Comparison of ENCODE assay signal across 8 mouse cellular contexts in genomic region chrX:13846653-13847501, GRCm38 (mm10). TPM values are rescaled to one million over a fixed set of nuclear protein-coding genes. Genes with fewer than 3 reads are reported as not detected.
DNase-seq lines count a peak whose midpoint lies in the region; ATAC-seq and TF ChIP-seq lines count a peak whose summit lies in the region.

No protein-coding gene starts in this region.

- H3K4me3 ChIP-seq in lung, embryonic 16.5 days (ENCODE audit: low read length) = peak overlapping the region; percentile 70
- peak overlapping the region; percentile 74 for H3K4me3 ChIP-seq in thymus, adult 2 months (ENCODE audit: control insufficient read depth, insufficient read depth, low read length)

- DNase-seq in Muller cell, postnatal 12 days (ENCODE audit: inconsistent ontology term) = peak; percentile 97
- DNase-seq in cerebellum, adult 9-10 months = peak; percentile 89
- peak; percentile 88 for DNase-seq in forelimb bud, embryonic 11.5 days (ENCODE audit: low read depth, low spot score)
- peak; percentile 43 for DNase-seq in layer of hippocampus, adult 9-10 months (ENCODE audit: low spot score)
- peak; percentile 88 for DNase-seq in ovary, adult 18-20 months (ENCODE audit: low spot score)
- peak; percentile 83 for DNase-seq in thymus, adult 2 months

- 0 out of 2 replicates have a peak, but pooled peaks have one; percentile 30 for TF ChIP-seq POLR2A in thymus, adult 2 months (IDR thresholded peaks at IDR 0.05; ENCODE audit: control insufficient read depth, extremely low read depth, insufficient read depth, low read length, poor library complexity)

- H3K4me2 ChIP-seq in lung, embryonic 16.5 days (ENCODE audit: low read depth, low read length) = peak overlapping the region; percentile 63

- H3K27me3 ChIP-seq in lung, embryonic 16.5 days (ENCODE audit: control insufficient read depth, insufficient read depth, low read depth, low read length) = no peaks in the 10 kb centered on the region
- no peaks in the 10 kb centered on the region for H3K27me3 ChIP-seq in thymus, adult 2 months (ENCODE audit: control insufficient read depth, insufficient read depth, low read length)

- peak; percentile 41; the same call in 1 of the 2 replicates for TF ChIP-seq CTCF in thymus, adult 2 months (IDR thresholded peaks at IDR 0.05; ENCODE audit: borderline replicate concordance, control insufficient read depth, extremely low read depth, insufficient read depth, low read length, poor library complexity)

- H3K9me3 ChIP-seq in lung, embryonic 16.5 days (ENCODE audit: control insufficient read depth, low read length) = no peaks in the 10 kb centered on the region

- no peaks in the 10 kb centered on the region for H3K4me1 ChIP-seq in lung, embryonic 16.5 days (replicated peaks; ENCODE audit: control insufficient read depth, insufficient read depth, low read length)
- peaks cover 6% of the 10 kb centered on the region for H3K4me1 ChIP-seq in thymus, adult 2 months (replicated peaks; ENCODE audit: control insufficient read depth, insufficient read depth, low read length)

- no peaks in the 10 kb centered on the region for H3K36me3 ChIP-seq in lung, embryonic 16.5 days (ENCODE audit: control insufficient read depth, insufficient read depth, low read length)
- no peaks in the 10 kb centered on the region for H3K36me3 ChIP-seq in thymus, adult 2 months (ENCODE audit: control insufficient read depth, insufficient read depth, low read length)

- 13% methylated on average over 48 of the region's 59 CpGs for WGBS in lung, embryonic 16.5 days
- 3% methylated on average over 32 of the region's 59 CpGs for WGBS in thymus, adult 2 months

- peak overlapping the region; percentile 89 for H3K27ac ChIP-seq in lung, embryonic 16.5 days (ENCODE audit: low read length)
- H3K27ac ChIP-seq in thymus, adult 2 months (ENCODE audit: control insufficient read depth, insufficient read depth, low read length) = no peak overlapping the region

- H3K9ac ChIP-seq in lung, embryonic 16.5 days (ENCODE audit: low read length) = peak overlapping the region; percentile 80

- ATAC-seq in hematopoietic stem cell, adult 5-6 weeks (replicated peaks in 1 of 2; ENCODE audit: insufficient read depth in 1 of 2, low FRiP score in 2 of 2, low TSS enrichment in 1 of 2, low read depth in 1 of 2, poor library complexity in 2 of 2, severe bottlenecking in 2 of 2) = peak; percentile 88 to 93
- ATAC-seq in lung, embryonic 16.5 days (ENCODE audit: low read depth) = peak; percentile 95

RNA-seq across cellular contexts. Expression of gene Cask, which starts 4.3 kb away (rescaled TPM):
- total RNA-seq in hematopoietic stem cell, adult 5-6 weeks (2017) = 6.8 and 14.1 TPM in 2 replicates
- polyA plus RNA-seq in lung, embryonic 16.5 days (2015; fragmentation: Nextera tagmentation; extraction: Ambion mirVana) = 12.3 and 12.7 TPM in 2 replicates
- polyA plus RNA-seq in thymus, adult 2 months (2012; rRNA removed) = 1.3 and 1.9 TPM in 2 replicates

Comparison
In these comparisons a context has a peak if more than half of its experiments do, and no peak if none do; other contexts are left out.
1. DNase-seq: peak in every context shown above with its lines; median percentile 97 in Muller cell, postnatal 12 days; 89 in cerebellum, adult 9-10 months; 88 in forelimb bud, embryonic 11.5 days; 88 in ovary, adult 18-20 months; 83 in thymus, adult 2 months; 43 in layer of hippocampus, adult 9-10 months.